Mouse (Mus musculus) lung, adult 18-20 months (tissue): ENCODE measurements around the gene Bend6.
"Not testable (repeated sequence)": the region's sequence is repeated elsewhere in the genome, so short reads cannot be mapped to it uniquely, and the experiment has no call there.

Source experiments
- DNase-seq, 2 experiments: peaks; one replicate each; pipeline ENCODE4 v3.0.0; 2022; ENCODE audit warnings: mixed read lengths in 2 of 2

Gene Bend6

DNA sequence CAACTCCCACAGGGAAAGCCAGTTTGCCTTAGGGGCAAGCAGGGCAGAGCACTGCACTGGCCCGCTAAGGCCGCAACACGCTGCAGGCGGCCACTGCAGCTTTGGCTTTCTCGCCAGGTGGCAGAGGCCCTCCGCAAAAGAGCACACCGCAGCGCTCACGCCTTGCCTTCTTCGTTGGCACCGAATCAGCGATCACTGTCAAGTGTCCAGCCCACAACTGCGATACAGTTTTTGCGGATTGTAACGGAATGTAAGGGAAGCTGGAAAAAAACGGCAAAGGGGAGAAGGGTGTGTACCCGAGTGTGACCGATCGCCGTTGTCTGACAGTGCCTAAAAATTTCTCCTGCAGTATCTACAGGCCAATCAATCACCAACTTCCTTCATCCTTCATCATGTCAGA is 689 bp downstream of the Bend6 start:
- no peak for DNase-seq

DNA sequence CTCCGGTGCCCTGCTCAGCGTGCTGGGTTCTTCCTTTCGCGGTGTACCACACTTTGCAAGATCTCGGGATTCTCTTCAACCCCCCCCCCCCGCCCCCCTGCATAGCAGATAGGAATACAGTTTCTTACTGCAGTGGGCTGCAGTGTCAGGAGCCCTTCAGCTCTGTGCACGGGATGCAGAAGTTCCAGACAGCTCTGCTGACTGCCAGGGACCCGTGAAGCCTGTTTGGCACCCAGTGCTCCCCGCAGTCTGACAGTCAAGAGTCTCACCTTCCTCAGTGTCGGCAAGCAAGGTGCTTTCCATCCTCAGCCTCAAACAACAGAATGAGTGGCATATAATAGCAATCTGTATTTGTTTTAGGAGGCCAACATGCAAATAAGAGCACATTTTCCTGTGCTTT is 1.4 kb downstream of the Bend6 start:
- DNase-seq = no peak

DNA sequence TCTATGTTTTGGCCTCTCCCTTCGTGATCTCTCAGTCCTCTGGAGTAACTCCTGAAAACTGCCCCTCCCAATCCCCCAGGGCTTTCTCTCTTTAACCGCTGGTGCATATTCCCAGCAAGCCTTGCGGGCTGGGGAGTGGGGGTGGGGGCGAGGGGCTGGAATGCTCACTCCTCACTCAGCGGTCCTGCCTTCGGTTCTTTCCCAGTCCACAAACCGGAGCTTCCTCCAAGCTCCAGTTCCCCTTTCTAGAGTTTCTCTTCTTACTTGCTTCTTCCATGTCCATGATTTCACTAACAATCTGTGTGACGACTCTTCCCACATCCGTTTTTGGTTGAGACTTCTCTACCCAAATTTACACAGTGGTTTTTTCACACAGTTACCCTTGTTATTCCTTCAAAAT is 4.0 kb downstream of the Bend6 start:
- DNase-seq = no peak

DNA sequence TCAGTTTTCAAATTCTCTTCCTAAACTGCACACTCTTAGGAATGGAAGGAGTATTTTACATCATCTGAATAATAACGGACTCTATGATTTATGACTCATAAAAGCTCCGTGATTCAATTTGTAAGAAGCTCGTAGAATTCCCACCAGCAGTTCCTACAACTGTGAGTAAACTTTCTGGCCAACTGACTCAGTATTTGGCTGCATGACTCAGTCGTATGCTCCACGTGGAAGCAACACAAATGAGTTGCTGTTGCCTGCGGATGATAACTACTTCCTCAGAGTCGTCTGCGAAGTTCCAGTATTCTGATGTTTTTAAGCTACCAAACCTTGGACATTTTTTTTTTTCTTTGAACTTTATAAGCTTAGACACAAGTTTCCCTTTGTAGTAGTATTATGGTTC is 7.4 kb downstream of the Bend6 start:
- DNase-seq = no peak

DNA sequence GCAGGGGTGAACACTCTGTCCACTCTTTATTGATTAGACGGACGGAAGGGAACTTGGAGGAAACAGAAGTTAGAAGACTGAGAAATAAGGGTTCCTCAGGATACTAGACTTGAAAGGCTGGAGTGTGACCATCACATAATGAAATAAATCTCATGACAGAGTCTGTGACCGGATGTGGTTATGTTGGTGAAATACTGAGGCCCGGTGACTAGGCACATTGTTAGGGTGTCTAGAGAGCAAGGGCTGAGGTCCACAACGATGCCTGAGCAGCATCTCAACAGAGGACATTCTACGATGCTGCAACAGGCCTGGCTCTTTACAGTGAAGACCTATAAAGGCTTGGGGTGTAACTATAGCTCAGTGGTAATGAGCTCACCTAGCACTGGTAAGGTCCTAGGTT is 9.2 kb downstream of the Bend6 start:
- DNase-seq = peak in 1 of 2 experiments; percentile 24

DNA sequence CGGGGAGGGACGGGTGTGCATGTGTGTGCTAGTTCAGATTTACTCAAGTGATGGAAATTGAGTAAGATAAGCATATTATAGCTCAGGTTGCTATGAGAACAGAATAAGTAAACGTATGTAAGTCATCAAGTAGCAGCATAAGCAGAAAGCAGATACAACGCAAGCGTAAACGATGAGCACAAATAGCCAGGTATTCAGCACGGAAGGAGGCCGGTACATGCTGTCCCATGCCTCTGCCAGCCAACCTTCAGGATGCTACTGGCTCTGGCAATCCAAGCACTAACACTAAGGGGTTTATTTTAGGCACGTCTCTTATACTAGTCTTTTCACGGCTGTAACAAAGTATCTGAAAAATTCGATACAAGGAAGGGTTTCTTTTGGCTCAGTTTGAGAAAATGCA is 10.2 kb downstream of the Bend6 start:
- no peak for DNase-seq

DNA sequence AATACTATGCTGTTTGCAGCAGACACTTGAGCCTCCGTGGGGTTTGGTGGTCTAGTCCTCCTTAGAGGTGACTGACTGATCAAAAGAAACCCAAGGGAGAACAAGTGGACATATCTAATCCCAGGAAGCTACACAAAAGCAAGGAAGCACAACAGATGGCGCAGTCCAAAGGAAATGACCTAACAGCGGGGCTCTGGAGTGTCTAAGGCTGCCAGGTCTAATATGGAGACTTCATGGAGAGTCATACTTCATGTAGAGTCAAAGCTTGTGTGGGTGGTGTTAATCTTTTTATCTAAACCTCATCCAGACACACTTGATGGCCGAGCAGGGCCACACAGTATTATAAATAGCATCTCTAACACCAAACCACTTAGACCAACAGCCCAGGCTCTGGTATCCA is 10.9 kb downstream of the Bend6 start:
- DNase-seq = no peak

DNA sequence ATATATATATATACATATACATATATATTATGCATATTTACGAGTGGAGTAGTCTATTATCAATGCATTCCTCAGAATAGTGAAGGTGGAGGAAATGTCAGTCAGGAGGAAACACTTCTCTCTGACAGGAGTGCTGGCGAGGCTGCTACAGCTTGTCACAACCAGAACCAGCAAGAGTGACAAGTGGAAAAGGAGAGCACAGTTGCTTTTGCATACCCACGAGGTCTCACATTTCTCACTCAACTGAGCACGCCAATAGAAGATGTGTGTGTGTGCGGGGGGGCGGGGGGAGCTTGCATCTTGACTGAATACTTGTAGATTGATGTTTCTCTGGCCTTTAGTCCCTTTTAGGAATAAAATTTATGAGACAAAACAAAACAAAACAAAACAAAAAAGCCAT is 11.5 kb downstream of the Bend6 start:
- DNase-seq = no peak

DNA sequence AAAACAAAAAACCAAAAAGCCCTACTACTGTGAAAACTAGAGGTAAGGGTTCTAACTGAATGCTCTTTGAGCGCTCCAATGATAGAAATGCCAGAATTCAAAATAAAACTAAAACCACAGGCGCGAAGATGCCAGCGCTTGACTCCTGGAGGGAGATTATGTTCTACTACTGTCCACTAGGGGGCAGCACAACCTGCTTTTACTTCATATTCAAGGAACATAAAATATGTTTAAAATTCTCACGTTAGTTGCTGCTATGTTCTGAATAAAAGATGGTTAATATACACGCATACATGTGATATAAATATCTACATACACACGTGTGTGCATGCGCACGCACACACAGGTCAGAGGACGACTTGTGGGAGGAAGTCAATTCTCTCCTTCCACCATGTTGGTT is 14.8 kb downstream of the Bend6 start:
- peak in 1 of 2 experiments; percentile 45 for DNase-seq

DNA sequence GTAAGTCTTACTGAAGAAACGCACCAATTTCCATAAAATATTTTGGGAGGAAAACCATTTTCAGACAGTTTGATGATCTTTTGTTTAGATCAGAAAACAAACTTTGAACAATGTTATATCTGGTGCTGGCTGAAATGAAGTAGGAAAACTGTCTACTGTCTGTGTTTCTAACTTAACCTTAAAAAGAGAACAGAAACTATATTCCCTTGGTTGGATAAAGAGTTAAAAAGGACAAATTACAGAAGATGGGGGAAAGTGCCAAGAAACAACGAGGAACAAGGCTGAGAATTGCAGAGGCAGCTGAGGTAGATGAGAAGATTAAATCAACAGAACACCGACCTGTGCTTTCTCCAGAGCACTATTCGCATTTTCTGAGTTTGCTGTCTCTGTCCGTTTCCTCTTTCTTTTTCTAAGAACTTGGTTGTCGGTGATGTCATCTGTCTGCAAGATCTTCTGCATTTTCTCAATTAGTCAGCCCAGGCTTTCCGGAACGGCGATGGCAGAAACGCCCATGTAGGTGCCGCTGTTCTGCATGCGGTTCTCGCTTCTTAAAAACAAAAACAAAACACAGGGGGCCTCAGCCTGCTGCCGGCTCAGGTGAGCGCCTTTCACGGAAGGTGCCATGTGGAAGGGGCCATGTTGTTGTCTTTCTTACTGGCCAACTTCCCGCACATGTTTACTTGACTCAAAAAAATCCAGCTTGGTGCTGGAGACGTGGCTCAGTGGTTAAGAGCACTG is 24.3 kb downstream of the Bend6 start:
- DNase-seq = peak; percentile 45 to 54

DNA sequence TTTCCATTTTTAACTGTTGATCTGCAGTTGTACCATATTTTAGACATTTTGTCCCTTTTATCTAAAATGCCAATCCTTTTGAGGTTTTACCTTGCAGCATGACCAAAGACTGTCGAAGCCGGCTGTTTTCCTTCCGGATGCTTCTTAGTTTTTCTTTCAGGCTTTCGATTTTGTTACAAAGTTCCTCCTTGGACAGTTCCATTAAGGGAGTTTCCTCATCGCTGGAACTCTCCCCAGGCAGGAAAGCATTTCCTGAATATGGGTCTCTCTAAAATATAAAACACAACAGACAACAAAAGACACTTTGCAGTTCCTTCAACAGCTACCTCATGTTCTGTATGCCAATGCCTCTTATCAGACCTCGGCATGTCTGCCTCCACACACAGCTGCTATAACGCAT is 29.4 kb downstream of the Bend6 start:
- DNase-seq = no peak

DNA sequence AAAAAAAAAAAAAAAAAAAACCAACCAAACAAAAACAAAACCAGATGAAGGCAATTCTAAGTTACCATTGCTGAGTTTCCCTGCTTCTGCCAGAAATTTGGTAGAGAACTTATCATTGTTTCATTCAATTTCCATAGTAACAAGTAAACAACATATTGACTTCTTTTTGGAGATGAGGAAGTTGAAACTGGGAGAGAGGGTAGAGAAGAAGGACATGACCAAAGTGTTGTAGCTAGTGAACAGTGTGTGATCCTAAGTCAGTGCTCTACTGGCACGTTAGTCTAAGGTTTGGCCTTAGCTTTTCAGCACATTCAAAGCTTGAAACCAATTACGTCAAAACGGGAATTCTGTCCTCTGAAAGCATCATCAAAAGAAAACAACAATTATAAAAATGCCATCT is 31.2 kb downstream of the Bend6 start:
- no peak for DNase-seq

DNA sequence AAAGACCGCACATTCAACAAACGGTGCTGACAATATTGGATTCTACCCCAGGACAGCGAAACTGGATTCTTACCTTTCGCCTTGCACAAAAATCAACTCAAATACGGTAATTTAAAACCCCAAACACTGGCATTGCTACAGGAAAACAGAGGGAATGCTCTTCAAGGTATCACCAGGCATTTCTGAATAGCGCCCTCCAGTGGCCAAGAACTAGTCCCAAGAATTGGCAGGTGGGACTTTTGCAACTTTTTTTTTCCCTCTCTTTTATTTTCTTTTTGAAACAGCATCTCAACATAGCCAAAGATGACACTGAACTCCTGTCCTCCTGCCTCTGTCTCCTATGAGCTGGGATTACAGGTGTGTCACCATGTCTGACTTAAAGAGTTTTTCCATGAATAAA is 31.9 kb downstream of the Bend6 start:
- no peak for DNase-seq

DNA sequence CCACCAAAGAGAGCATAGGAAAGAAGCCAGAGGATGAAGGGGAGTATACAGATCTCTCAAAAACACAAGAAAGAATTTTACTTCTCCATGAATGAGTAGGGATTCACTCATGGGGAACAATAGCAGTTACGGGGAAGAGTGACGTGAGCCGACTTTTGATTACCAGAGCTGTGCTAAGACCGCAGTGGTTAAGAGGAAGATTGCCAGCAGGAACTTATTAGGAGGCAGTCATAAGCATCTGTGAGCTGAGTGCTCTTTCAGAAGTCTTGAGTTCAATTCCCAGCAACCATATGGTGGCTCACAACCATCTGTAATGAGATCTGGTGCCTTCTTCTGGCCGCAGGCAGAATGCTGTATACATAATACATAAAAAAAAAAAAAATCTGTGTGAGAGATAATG is 34.1 kb downstream of the Bend6 start:
- no peak for DNase-seq

DNA sequence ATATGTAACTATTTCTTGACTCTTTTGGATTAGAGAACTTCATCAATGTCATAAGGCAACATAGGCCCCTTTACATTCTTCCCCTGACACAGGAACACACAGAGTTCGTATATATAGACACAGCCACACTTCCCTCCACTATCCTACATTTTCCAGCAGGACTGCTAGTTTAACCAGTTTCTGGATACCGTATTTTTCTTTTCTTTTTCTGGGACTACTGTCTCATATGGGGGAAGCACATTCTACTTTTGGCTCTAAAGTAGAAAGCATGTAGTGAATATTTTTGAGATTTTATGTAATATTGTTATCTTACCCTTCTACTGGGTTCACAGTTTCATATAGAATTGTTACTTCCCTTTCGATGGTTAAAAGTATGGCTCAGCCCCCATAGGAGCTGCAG is 38.2 kb downstream of the Bend6 start:
- DNase-seq = no peak

DNA sequence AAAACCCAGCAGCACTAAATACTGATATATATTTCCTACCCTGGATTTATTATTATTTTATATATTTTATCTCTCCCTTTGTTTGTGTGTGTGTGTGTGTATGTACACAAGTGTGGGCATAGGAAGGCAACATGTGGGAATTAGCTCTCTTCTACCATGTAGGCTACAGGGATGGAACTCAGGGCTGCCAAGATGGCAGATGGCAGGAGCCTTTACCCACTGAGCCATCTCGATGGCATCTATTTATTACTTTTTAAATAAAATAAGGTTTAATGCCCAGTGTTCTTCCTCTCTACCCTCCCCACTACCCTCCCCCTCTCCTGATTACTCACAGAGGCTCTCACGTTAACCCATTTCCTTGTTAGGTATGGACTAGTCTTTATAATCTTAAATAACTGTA is 38.6 kb downstream of the Bend6 start:
- DNase-seq = no peak

DNA sequence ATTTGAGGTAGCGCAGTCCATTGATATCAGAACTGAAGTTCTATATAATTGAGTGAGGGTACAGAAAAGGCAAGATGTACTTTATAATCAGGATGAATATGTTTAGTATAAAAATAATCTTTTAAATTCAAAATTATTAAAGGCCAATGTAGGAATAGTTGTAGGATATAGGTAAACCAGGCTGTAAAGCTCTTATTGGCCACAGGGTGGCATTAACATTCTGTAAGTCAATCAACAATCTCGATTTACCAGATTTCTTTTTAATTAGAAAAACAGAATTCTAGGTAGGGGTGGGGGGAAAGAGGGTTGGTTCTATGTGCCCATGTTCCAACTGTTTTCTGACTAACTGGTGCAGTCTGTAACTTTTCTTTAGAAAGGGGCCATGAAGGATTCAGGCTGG is 60.8 kb downstream of the Bend6 start:
- DNase-seq = no peak

DNA sequence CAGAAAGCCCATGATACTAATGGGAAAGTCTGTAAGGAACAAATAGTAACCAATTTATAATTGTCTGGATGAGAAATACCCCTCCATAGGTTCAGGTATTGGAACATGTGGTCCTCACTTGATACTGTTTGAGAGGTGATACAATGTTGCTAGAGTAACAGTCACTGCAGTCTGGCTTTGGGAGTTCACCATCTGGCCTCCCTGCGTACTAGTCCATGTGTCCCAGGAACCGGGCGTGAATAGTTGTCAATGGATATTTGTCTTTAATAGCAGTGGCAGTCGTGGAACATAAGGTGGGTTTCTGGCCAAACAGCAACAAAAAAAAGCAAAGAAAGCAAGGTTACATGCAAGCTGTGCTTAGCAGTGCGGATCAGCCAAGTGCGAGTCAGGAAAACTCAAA is 63.8 kb downstream of the Bend6 start:
- no peak for DNase-seq

DNA sequence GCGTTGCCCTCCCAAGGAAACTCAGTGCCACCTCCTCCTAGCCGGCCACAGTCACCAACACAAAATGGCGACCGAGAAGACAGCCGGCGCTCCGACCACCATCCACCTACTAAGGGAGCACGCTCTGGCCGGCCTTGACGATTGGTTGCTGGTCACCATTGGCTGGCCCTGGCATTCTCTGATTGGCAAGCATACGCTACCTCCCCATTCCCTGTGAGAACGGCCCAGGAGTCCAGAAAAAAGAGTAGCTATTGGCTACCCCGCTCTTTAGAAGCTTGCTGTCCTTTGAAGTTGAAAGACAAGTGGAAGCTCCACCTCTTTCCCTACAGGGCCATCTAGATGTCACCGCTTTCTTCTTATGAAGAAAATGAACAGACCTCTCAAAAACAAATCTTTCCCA is 68.7 kb downstream of the Bend6 start:
- not testable (repeated sequence) for DNase-seq

DNA sequence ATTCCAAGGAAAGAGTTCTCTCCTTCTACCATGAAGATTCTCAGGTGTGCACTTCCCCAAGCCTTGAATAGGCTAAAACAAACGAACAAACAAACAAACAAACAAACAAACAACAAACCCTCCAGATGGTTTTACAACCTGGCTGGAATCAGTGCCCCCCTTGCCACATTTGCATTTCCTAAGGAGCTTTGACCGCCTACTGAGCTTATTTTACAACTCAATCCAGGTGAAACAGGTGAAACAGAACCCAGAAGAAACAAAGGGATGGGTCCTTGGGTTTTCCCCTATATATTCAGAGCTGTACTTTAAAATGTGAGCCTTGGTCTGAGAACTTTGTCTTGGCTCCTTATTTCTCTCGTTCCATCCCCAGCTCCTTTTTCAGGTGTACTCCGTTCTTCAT is 77.0 kb downstream of the Bend6 start:
- DNase-seq = no peak

DNA sequence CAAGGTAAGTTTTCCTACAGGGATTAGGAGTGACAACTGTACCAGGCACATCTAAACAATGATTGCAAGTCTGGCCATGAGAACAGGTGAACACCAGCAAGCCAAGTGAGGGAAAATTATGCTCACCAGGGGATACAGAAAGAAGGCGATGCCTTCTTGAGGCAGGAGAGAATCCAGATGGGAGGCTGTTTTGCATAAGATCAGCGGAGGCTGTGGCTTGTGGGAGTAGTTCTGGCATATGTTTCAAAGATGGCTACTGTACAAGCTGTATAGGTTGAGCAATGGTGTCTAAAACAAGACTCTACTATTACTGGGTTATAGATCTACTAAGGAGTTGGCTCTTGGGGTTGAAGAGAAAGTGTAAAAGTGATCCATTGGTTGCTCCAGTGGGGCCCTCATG is 89.7 kb downstream of the Bend6 start:
- DNase-seq = no peak

DNA sequence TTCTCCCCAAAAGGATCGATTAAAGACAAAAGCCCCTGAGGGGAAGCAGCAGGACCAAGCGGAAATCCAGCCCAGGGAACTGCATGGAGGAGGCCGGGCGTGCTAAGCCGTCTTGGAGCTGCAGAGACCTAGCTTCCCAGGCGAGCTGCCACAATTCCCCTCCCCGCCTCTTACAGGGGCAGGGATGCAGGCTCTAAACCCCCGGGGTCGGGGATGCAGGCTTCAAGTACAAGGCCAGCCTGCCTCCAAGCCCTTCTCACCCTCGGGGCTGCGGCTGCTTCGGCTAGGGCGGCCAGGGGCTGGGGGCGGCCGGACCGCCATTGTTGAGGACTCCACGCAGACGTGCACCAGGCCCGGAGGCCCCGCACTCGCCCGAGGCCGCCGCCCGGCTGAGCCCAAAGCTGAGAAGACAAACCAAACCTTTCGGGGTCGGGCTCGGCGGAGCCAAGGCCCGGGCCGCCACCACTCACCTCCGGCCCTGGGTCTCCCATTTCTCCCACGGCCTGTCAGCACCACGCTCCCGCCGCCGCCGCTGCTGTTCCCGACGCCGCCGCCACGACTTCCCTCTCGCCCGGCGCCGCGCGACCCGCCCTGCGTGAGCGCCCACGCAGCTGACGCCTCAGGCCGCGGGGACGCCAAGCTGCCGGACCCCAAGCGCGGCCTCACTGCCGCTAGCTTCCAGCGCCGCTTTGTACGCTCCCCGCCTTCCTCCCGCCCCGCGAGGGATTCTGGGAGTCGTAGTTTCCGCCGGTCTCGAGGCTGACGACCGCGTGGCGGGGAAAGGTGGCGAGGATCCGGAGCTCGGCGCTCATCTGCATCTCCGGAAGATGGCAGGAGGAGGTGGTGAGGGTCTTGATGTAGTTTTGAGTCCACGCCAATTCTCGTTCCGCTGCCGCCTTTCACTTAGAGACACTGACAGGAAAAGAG is 93.5 kb downstream of the Bend6 start, which contains the start of gene Zfp451:
Gene Zfp451, minus strand, starts transcription at position 728 of the 927 bp plus-strand sequence.
- DNase-seq = peak; percentile 91 to 92

DNA sequence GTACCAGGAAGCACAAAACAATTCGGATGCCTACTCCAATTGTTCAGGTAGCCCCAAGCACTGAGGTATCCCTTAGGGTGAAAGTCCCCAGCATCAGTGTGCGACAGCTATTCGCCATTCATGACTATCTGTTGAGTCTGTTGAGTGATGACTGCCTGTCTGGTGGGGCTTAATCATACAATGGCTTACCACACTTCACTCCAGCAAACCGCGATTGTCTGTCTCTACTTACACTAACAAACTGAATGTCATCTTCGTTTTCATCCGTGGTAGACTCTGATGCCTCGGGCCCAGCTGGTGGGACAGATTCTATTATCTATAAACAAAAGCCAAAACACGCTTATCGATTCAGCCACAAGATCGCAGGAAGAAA is 94.1 kb downstream of the Bend6 start:
- DNase-seq = no peak

DNA sequence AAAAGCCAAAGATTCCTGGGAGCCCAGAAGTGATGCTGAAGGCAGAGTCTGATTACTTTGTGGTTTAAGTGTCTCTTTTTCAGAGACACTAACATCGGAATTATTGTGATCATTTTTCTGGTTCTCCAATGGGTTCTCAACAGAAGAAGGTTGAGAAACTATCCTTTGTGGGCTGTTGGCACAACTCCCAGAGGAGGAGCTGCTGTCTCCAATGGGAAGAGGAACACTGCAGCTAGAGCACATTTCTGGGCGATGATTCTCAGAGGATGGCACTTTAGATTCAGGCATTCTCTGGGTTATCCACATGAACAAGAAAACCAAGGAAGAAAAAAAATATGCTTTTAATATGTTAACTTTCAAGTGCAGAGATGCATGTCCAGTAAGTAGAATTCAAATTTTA is 104.3 kb downstream of the Bend6 start:
- DNase-seq = peak in 1 of 2 experiments; percentile 9
